Mouse (Mus musculus): ENCODE results near the gene Arpc4.
"Not testable (repeated sequence)": the region's sequence is repeated elsewhere in the genome, so short reads cannot be mapped to it uniquely, and the experiment has no call there.

Arpc4 gene

GRCm38 (mm10) chr6:113377496-113378385 is at the start of gene Arpc4, which contains the start of gene Tada3:
Arpc4 (plus strand) TSS chr6:113378115.
Tada3 (minus strand) TSS chr6:113377883.
- DNase-seq (ENCODE audit: low spot score in 2 of 2): peak; percentile 86 to 87

- DNase-seq (ENCODE audit: low spot score in 2 of 2): no peak
Measured at GRCm38 (mm10) chr6:113329396-113329795, 48.5 kb upstream of the Arpc4 start.

GRCm38 (mm10) chr6:113330547-113330946 is 47.4 kb upstream of the Arpc4 start:
- DNase-seq (ENCODE audit: low spot score in 2 of 2): no peak

- DNase-seq (ENCODE audit: low spot score in 2 of 2): no peak
Measured at GRCm38 (mm10) chr6:113331721-113332120, 46.2 kb upstream of the Arpc4 start.

GRCm38 (mm10) chr6:113332734-113333133 is 45.2 kb upstream of the Arpc4 start:
- not testable (repeated sequence) for DNase-seq (ENCODE audit: low spot score in 2 of 2)

GRCm38 (mm10) chr6:113333137-113333950 is 44.6 kb upstream of the Arpc4 start:
- DNase-seq (ENCODE audit: low spot score in 2 of 2): no peak

- no peak for DNase-seq (ENCODE audit: low spot score in 2 of 2)
Measured at GRCm38 (mm10) chr6:113334216-113334615, 43.7 kb upstream of the Arpc4 start.

GRCm38 (mm10) chr6:113336852-113337620 is 40.9 kb upstream of the Arpc4 start:
- DNase-seq (ENCODE audit: low spot score in 2 of 2): no peak

- DNase-seq (ENCODE audit: low spot score in 2 of 2): no peak
Measured at GRCm38 (mm10) chr6:113341574-113341973, 36.3 kb upstream of the Arpc4 start.

GRCm38 (mm10) chr6:113342297-113342696 is 35.6 kb upstream of the Arpc4 start:
- no peak for DNase-seq (ENCODE audit: low spot score in 2 of 2)

- peak in 1 of 2 experiments; percentile 20 for DNase-seq (ENCODE audit: low spot score in 2 of 2)
Measured at GRCm38 (mm10) chr6:113343177-113344092, 34.5 kb upstream of the Arpc4 start, which contains the start of gene Camk1. Camk1 (minus strand) TSS chr6:113343984.

- DNase-seq (ENCODE audit: low spot score in 2 of 2): no peak
Measured at GRCm38 (mm10) chr6:113344321-113344720, 33.6 kb upstream of the Arpc4 start.

- DNase-seq (ENCODE audit: low spot score in 2 of 2): no peak
Measured at GRCm38 (mm10) chr6:113346897-113347296, 31.0 kb upstream of the Arpc4 start.

- no peak for DNase-seq (ENCODE audit: low spot score in 2 of 2)
Measured at GRCm38 (mm10) chr6:113350538-113350937, 27.4 kb upstream of the Arpc4 start.

- no peak for DNase-seq (ENCODE audit: low spot score in 2 of 2)
Measured at GRCm38 (mm10) chr6:113351161-113351560, 26.8 kb upstream of the Arpc4 start.

- no peak for DNase-seq (ENCODE audit: low spot score in 2 of 2)
Measured at GRCm38 (mm10) chr6:113351653-113352052, 26.3 kb upstream of the Arpc4 start.

- no peak for DNase-seq (ENCODE audit: low spot score in 2 of 2)
Measured at GRCm38 (mm10) chr6:113352820-113353219, 25.1 kb upstream of the Arpc4 start.

GRCm38 (mm10) chr6:113353696-113354095 is 24.2 kb upstream of the Arpc4 start:
- DNase-seq (ENCODE audit: low spot score in 2 of 2): no peak

- no peak for DNase-seq (ENCODE audit: low spot score in 2 of 2)
Measured at GRCm38 (mm10) chr6:113361476-113361875, 16.4 kb upstream of the Arpc4 start.

GRCm38 (mm10) chr6:113362241-113362640 is 15.7 kb upstream of the Arpc4 start:
- DNase-seq (ENCODE audit: low spot score in 2 of 2): no peak
